Mouse (Mus musculus) spleen, postnatal 36 days (tissue): Measurements from ENCODE around the gene Atp1a4.
"Not testable (repeated sequence)": the region's sequence is repeated elsewhere in the genome, so short reads cannot be mapped to it uniquely, and the experiment has no call there.

Source experiments
- DNase-seq, 2 experiments: peaks; one replicate each; pipeline ENCODE4 v3.0.0; 2022; ENCODE audit warnings: low spot score in 2 of 2, mixed read lengths in 1 of 2

The Atp1a4 gene

GRCm38 (mm10) chr1:172281522-172282254, 23.5 kb upstream of the Atp1a4 start:
- no peak for DNase-seq

DNA sequence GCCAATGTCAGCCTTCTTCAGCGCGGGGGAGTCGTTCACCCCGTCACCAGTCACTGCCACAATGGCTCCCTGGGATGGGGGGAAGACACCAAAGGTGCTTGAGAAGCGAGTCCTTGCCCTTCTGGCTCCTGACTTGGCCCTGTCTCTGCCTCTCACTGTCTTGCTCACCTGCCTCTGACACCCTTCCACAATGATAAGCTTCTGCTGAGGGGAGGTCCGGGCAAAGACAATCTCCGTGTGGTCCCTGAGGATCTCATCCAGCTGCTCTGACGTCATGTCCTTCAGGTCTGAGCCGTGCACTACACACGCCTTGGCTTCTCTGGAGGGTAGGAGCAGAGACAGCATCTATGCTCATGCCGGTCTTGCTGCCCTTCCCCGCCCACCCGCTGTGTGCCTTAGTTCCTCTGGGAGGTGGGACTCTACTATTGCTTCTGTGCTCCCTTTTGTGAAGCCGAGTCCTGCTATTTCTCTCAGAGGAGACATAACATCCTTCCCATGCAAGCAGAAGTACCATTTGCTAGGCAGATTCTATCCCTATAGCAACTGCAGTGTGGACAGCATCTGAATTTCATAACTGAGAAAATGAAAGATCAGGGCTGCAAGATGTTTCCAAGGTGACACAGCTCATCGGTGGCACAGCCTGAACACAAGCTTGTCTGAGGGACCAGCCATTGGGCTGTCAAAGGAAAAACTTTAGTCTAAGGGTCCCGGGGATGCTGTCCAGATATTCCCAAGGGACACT, 21.7 kb upstream of the Atp1a4 start:
- no peak for DNase-seq

DNA sequence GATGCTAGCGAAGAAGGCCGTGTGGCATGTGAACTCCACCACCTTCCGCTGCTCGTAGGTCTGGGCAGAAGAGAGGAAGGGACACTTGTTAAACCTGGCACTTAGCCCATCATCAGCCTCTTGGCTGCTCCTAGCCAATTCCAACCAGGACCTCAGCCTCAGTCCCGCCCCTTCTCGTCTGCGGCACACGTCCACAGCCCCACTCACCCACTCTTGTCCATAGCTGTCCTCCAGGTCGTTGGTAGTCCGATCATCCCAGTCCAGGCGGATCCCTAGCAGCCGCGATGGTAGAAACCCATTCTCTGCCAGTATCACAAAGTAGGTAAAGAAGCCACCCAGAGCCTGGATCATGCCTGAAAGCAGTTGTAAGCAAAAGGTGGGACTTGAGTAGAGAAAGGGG, 20.1 kb upstream of the Atp1a4 start:
- no peak for DNase-seq

DNA sequence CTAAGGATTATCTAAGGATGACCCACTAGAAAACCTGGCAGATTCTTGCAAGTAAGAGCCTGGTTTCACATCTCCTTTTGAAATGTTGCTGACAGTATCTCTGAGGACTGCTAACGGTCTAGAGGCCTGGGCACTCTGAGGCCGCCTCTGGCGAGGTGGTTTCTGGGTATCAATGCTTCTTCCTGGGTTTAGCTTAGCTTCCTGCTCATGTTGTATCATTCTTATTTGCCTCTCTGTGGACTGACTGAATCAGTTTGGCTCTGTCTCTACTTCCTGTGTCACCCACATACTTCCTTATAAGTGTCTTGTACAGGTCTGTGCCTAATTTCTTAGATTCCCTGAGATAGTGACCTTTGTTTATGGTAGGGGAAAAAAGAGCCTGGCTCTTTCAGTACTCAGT, 19.0 kb upstream of the Atp1a4 start:
- DNase-seq: peak; percentile 84 to 86

- DNase-seq: no peak
These were observed 16.3 kb upstream of the Atp1a4 start for GRCm38 (mm10) chr1:172274547-172274946.

- DNase-seq: no peak
These were observed 15.9 kb upstream of the Atp1a4 start for GRCm38 (mm10) chr1:172274116-172274515.

- no peak for DNase-seq
These were observed 15.2 kb upstream of the Atp1a4 start for GRCm38 (mm10) chr1:172273386-172273785.

DNA sequence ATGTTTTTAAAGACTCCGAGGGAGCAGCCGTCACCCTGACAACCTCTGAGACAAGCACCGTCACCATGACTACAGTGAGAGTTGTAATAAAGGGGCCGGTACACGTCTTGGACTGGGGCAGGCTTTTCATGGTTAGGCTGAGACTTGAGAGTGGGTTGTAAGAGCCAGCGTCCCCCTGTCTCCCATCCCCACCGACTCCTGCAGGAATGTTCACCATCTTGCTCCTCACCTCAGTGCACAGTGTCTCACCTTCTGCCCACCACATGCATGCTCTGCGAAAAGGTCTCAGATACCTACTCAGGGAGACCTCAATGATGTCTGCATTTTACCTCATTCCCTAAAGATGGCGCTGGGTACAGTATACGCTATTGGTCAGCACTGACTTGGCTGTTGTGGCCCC, 13.6 kb upstream of the Atp1a4 start:
- DNase-seq: no peak

GRCm38 (mm10) chr1:172271208-172271607, 13.0 kb upstream of the Atp1a4 start:
- DNase-seq: no peak

DNA sequence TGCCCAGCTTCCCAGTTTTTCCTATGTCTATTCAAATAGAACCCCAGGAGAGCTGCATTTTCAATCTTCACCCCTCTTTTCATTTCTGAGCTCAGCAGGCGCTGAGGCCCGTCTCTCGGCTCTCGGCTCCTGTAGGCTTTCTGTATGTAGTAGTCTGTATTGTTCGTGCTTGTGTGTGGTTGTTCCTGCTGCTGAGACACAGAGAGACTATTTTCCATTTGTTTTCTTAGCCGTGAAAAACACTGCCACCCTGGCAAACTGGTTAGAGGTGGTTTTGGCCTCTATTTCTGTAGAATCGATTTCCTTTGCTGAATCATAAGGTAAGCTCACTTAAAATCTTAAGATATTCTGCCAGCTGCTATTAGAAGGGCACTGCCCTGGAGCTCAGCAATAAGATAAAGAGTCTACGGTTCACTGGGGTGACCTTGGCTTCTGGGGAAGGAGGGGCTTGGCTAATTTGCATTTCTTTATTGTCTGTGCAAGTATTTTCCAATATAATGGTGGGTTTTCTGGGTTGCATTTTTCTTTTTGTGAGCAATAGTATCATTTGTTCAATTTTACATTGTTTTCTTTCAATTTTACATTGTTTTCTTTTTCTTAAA, 3.4 kb upstream of the Atp1a4 start, which contains the start of gene Igsf8:
Igsf8 (plus strand) TSS at position 165 of the 602 bp plus-strand sequence.
- no peak for DNase-seq

- no peak for DNase-seq
These were observed 10.5 kb downstream of the Atp1a4 start for GRCm38 (mm10) chr1:172247679-172248078.

DNA sequence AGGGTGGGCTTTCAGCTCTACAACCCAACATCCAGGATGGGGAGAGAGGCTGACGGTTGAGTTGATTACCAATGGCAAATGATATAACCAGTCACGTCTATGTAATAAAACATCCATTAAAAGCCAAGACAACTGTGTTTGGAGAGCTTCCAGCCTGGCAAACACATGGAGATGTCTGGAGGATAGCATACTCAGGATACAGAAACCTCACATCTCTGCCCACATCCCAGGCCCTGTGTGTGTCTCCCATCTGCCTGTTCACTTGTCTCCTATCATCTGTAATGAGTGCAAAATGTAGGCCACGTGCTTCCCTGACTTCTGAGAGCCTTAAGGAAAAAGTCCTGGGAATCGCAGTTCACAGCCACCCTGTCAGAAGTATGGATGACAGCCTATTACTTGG, 11.0 kb downstream of the Atp1a4 start:
- DNase-seq: no peak

GRCm38 (mm10) chr1:172244645-172245044, 13.6 kb downstream of the Atp1a4 start:
- not testable (repeated sequence) for DNase-seq

- no peak for DNase-seq
These were observed 14.5 kb downstream of the Atp1a4 start for GRCm38 (mm10) chr1:172243547-172244205.

DNA sequence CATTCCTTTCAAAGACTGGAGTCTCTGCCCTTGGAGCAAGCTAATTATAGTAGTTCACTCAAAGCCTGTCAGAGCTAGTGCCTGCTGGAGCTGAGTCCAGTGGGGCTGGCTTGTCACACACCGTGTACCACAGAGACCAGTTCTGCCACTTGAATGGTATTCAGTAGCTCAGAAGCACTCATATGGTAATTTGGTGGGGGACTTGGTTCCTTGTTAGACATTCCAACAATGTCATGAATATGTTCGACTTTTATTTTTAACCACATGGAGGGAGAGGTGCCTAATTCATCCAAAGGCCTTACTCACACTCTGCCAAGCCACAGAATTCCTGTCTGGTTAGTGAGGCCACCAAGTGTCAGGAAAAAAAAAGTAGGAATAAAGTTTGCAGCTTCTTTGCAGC, 15.8 kb downstream of the Atp1a4 start:
- no peak for DNase-seq

- no peak for DNase-seq
These were observed 17.1 kb downstream of the Atp1a4 start for GRCm38 (mm10) chr1:172240945-172241708.

DNA sequence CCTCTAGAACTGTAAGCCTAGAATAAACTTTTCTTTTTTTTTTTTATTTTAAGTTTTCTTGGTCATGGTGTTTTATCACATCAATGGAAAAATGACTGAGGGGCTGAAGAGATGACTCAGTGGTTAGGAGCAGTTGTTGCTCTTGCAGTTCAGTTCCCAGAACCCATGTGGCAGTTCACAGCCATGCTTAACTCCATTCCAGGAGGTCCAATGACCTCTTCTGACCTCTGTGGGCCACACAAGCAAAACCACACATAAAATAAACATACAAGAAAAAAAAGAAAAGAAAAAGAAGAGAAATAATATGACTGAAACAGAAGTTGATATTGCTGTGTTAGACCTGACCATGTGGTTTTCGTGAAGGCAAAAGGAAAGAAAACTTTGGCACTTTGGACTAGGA, 29.0 kb downstream of the Atp1a4 start:
- no peak for DNase-seq

GRCm38 (mm10) chr1:172228209-172228608, 30.0 kb downstream of the Atp1a4 start:
- DNase-seq: no peak

GRCm38 (mm10) chr1:172221297-172222063, 36.7 kb downstream of the Atp1a4 start:
- no peak for DNase-seq

GRCm38 (mm10) chr1:172220414-172220813, 37.8 kb downstream of the Atp1a4 start:
- DNase-seq: peak in 1 of 2 experiments; percentile 20
